Mouse (Mus musculus) testis, postnatal 10 days (tissue): ENCODE results near the gene Trpm6.

ENCODE experiments used
- DNase-seq: peaks from one replicate; pipeline ENCODE4 v3.0.0; 2021; ENCODE audit warnings: low spot score

Trpm6 gene

DNA sequence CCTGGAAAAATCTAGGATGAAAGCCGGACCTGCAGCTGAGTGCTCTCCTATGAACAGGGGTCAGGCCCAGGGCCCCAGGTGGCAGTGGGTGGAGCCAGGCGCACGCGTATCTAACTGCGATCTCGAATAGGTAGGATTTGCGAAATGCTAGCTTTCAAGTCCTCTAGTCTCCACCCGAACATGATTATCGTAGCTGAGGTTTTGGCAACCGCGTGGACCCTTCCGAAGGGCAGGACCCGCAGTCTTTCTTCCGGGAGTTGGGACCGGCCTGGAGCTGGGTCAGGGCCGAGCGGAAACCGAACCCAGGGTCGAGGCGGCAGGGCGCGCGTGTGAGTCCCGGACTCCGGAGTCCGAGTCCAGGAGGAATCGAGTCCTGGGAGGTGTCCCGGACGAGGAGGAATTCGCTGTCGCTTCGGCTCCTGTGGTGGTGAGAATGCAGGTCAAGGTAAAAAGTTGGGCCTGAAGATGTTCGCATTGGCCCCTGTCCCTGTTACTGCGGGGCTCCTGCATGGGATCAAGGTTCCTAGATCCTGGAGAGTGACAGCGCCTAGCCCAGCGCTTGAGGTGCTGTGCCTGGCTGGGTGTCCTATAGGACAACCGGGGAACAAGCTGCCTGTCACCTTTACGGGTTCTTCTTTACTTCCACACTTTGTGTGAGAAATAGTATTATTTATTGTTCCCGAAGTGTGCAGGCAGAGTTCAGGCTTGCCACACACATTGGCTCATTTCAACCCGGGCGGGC, at the start of gene Trpm6:
TSS of gene Trpm6 (plus strand) at position 386 of the 742 bp plus-strand sequence.
- DNase-seq = peak; percentile 46

DNA sequence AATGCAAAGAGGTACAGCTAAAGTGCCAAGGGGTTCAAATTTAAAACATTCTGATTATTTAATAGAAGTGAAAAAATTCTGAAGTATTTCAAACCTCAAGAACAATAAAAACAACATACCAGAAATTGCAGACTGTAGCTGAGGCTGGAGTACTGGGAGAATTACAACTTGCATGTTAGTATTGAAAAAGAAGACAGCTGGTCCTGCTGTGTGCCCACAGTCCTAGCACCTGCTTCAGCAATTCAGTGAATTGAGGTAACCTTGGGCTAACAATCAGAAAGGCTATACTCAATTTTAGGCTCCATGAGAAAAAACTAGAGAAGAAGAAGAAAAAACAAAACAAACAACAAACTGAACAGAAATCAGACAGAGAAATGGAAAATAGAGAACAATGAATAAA, 41.7 kb upstream of the Trpm6 start:
- DNase-seq = no peak

- no peak for DNase-seq
Observed at GRCm38 (mm10) chr19:18710903-18711302, 38.9 kb upstream of the Trpm6 start.

- no peak for DNase-seq
Observed at GRCm38 (mm10) chr19:18711589-18711988, 38.2 kb upstream of the Trpm6 start.

- DNase-seq = no peak
Observed at GRCm38 (mm10) chr19:18712153-18712865, 37.5 kb upstream of the Trpm6 start.

GRCm38 (mm10) chr19:18712866-18713300, 36.9 kb upstream of the Trpm6 start, which contains the start of gene D030056L22Rik:
Gene D030056L22Rik (plus strand): TSS chr19:18713193.
- peak; percentile 99 for DNase-seq

DNA sequence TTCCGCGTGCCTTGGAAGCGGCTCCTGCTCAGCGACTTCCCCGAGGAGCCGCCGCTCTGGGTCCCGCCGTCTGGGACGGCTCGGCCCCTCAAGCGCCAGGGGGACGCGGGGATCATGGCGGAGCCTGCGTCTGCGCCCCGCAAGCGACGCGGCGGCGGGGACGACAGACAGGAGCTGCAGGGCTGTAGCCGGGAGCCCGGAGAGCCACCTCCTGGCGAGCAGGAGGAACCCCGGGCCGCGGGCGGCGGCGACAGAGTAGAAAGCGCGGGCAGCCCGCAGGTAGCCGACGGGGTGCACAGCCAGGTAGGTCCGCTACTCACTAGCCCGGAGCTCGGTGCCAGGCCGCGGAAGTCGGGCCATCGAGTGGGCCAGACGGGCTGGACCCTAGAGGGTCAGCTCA, 36.4 kb upstream of the Trpm6 start:
- DNase-seq = peak; percentile 74

DNA sequence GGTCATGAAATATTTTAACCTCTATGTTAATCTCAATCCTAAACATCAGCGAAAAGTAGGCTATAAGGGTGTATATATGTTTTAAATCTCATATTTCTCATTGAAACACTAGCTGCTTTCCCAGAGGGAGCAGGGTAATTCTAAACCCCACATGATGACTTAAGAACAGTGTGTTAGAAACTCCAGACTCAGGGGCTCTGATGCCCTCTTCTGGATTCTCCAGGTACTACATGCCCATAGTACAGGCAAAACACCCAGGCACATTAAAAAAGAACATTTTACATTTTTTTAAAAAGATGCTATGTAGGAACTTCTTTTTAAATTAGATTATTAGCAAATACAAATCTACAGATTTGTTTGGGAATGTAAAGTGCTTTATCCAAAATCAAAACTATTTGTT, 33.4 kb upstream of the Trpm6 start:
- DNase-seq = peak; percentile 81

GRCm38 (mm10) chr19:18720337-18720736, 29.4 kb upstream of the Trpm6 start:
- no peak for DNase-seq

- no peak for DNase-seq
Observed at GRCm38 (mm10) chr19:18725186-18725585, 24.6 kb upstream of the Trpm6 start.

DNA sequence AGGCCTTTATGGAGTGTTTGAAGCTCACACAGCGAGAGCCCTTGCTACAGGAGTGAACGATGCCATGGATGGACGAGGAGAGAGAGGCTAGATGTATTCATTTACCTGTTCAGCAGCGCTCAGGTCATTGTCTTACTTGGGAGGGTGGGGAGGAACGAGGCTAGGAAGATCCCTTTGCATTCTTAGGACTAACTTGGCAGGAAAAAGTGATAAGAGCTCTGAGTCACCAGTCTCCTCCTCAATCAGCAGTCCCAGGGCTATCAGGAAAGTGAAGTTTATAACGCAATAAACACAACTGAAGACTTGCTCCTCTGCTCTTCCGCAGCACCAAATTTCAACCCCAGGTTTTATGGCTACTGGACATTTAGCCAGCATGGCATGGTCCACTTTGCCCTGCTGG, 19.5 kb upstream of the Trpm6 start:
- no peak for DNase-seq

DNA sequence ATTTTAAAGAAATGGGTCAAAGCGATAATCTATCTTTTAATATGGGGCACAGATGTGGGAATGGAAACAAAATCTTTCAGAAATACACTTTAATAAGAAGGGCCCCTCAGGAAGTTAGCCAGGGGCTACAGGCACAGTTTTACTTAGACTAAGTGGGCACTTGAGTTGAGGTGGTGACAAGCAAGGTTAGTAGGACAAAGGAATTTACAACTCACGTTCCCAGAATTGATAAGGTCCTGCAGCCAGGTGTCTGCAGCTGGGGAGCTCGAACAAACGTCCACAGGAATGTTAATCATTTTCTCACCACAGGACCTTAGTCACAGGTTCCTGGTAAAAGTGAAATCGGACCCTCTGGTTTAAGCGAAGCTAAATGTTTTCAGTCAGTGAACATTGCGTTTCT, 18.7 kb upstream of the Trpm6 start:
- no peak for DNase-seq

GRCm38 (mm10) chr19:18735901-18736300, 13.9 kb upstream of the Trpm6 start:
- no peak for DNase-seq

- no peak for DNase-seq
Observed at GRCm38 (mm10) chr19:18739146-18739545, 10.6 kb upstream of the Trpm6 start.

DNA sequence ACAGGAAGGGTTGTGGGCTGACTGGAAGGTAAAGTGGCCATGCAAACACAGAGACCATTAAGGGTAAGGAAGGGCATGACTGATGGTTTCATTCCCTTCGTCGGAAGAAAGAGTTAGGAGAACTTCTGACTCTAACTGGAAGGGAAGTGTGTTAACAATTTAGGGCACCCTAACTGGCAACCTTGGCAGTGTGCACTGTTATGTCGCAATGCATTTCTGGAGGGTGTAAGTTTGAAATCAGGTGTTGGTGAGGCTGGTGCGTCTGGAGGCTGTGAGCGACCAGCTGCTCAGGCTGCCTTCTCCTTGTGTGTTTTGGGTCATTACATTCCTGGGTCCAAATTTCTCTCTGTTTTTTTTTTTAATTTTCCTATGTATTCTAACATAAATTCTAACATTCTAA, 5.8 kb upstream of the Trpm6 start:
- DNase-seq = no peak

DNA sequence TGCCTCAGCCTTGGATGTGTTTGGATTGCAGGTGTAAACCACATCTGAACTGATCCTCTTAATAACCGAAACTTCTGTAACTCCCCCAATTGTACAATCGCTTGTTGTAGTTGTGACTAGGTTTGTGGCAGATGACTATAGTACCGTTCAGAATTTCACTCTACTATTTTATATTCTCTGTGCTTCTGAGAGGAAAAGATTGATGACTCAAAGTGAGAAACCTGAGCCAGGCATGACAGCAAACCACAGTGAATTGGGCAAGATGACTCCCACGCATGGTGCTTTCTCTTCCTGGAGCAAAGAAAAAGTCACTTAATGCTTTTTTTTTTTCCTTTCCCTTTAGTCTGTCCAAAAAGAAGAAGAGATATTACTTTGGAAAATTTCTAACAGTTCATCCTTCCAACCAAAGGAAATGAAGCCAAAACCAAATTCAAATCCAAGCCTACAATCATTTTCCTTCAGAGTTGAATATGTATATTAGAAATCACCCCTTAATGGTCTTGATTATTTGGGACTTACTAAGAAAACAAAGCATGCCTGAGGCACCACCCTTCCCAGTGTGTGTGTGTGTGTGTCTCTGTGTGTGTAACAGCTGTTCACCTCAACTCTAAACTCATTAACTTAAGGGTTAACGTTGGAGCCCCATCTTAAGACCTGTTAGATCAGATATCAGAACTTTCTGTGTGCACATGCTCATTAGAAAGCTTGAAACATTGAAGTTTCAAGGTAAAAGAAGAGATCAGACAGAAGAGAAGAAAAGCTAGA, 3.0 kb upstream of the Trpm6 start:
- no peak for DNase-seq

- no peak for DNase-seq
Observed at GRCm38 (mm10) chr19:18747379-18747778, 2.4 kb upstream of the Trpm6 start.

GRCm38 (mm10) chr19:18757191-18757590, 7.4 kb downstream of the Trpm6 start:
- DNase-seq = no peak

DNA sequence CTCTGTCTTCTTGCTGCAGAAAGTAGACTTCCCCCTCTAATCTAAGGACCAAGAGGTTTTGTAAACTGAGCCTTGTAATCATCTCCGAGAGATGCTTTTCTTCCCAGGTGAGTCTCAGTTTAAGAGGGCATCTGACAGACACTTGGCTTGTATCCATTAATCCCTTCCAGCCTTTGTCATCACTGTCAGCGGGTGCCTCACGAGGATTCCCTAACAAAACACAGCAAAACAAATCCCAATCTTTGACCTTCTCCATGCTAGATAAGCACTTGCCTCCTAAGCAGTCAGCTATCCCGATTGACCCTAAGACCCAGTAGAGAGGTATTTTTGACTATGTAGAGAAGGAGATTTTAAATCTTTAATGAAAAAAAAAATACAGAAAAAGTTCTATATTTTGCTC, 7.9 kb downstream of the Trpm6 start:
- DNase-seq = no peak

DNA sequence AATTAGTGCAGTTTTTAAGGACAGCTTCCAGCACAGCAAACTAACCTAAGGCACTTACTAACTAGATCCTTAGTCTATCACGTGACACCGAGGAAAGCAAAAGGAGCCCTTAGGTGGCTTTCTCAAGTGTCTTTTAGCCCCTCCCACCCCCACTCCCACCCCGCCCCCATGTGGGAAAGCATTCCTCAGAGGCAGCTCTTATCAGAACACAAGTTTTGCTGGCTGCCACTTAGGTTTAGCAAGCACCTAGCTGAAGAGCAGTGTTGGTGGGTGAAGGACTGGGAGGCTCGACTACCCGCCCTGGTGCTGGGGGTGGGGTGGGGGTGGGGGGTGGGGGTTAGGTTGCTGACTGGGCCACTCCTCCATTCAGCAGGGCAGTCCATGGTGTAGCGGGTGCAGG, 8.5 kb downstream of the Trpm6 start:
- no peak for DNase-seq

- no peak for DNase-seq
Observed at GRCm38 (mm10) chr19:18758916-18759315, 9.1 kb downstream of the Trpm6 start.

DNA sequence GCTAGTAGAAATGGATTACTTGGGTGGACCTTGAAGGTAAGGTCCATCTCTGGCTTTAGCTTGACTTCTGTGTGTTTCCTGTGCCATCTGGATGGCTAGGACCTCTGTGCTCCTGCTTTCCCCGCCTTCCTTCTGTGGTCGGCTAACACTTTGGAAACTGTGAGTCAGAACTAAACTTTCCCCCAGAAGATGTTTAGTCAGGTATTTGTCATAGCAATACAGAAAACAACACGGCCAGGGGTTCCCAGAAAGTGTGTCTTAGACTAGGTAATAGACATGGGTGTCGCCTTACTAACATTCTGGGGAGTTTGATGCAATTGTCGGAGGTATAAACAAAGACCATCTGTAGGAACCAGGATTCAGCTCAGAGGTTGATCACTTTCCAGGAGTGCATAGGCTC, 16.6 kb downstream of the Trpm6 start:
- DNase-seq = no peak

GRCm38 (mm10) chr19:18771048-18771447, 21.3 kb downstream of the Trpm6 start:
- DNase-seq = no peak
